Mouse (Mus musculus) G1E (cell line): ENCODE data around the gene Pld6.

Experiments used
- CTCF ChIP-seq: IDR thresholded peaks from 2 replicates; pipeline ENCODE4 v1.5.1; 2012; ENCODE audit warnings: low read depth, low read length, inconsistent platforms, mixed read lengths
- TAL1 ChIP-seq: conservative IDR thresholded peaks from 2 replicates; pipeline ENCODE4 v1.6.1; 2012; ENCODE audit warnings: low read depth, low read length, inconsistent platforms, mixed read lengths

- TF ChIP-seq CTCF (no peak), TAL1 (no peak)
Measured at GRCm38 (mm10) chr11:59815482-59816065, 28.1 kb upstream of the Pld6 start.
